Mouse (Mus musculus): Measurements from ENCODE around the gene Optn.

Gene Optn

GRCm38 (mm10) chr2:4987388-4988180 is 76.3 kb downstream of the Optn start:
- DNase-seq (ENCODE audit: low read depth, low spot score): no peak

- no peak for DNase-seq (ENCODE audit: low read depth, low spot score)
Measured at GRCm38 (mm10) chr2:4986798-4987197, 77.1 kb downstream of the Optn start.

DNA sequence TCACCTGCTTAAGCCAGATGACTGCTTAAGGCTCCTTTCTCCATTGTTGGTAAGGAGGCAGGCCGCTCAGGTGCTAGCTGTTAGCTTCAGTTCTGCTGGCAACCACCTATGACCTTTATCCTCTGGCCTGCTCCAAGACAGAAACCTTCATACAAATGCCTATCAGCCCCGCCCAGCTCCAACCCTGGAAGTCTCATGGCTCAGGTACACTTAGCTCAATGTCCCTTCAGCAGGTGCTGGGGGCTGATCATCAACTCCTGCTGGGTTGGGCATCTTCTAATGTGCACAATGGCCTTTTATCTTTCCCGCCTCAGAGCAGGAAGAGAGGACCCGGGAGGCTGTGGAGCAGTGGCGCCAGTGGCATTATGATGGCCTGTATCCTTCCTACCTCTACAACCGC is 78.9 kb downstream of the Optn start:
- no peak for DNase-seq (ENCODE audit: low read depth, low spot score)

DNA sequence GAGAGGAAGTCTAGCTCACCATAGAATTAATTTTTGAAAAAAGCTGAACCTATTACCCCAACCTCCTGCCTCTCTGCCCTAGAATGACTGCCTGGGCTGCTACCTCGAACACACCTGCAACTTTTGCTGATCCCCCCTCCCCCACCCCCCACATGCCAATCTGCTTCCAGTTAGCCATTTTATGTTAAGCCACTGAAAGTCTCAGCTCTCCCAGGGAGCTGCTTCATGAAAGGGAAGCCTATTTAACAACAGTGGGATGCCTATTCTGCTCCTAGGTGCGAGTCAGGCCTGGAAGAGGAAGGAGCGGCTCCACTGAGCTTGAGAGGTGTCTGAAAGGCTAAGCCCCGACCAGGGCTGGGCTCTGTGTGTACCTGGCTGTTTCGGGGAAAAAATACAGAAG is 79.9 kb downstream of the Optn start:
- DNase-seq (ENCODE audit: low read depth, low spot score): no peak

- no peak for DNase-seq (ENCODE audit: low read depth, low spot score)
Measured at GRCm38 (mm10) chr2:4978091-4978490, 85.8 kb downstream of the Optn start.

GRCm38 (mm10) chr2:4975807-4976206 is 88.0 kb downstream of the Optn start, which contains the start of gene Ucma:
TSS of gene Ucma (plus strand) at chr2:4976122.
- no peak for DNase-seq (ENCODE audit: low read depth, low spot score)
